Mouse (Mus musculus) embryonic fibroblast, embryonic 13.5 days (primary cell): ENCODE measurements at regions not wholly inside any gene's neighbourhood (a gene's known extent, or its start where the extent isn't known, plus 50 kb on each side); places are given as distances from the start of the nearest gene placed in this dataset.

Source experiments
- CTCF ChIP-seq: IDR thresholded peaks from 2 replicates; pipeline ENCODE4 v1.5.1; 2011; ENCODE audit warnings: mild to moderate bottlenecking, control low read depth, low read length, moderate library complexity, borderline replicate concordance; ENCODE audit not compliant: insufficient read depth
- POLR2A ChIP-seq: IDR thresholded peaks from 2 replicates; pipeline ENCODE4 v1.6.1; 2011; ENCODE audit warnings: low read depth, mild to moderate bottlenecking, control low read depth, low read length, moderate library complexity

- TF ChIP-seq CTCF: no peak
- TF ChIP-seq POLR2A: no peak
These were observed 118.8 kb upstream of the Cxcl12 start for GRCm38 (mm10) chr6:117049459-117050010.
